Mouse (Mus musculus) liver, embryonic 12.5 days (tissue): ENCODE measurements around the gene 4930455H04Rik. TPM values are rescaled to one million over a fixed set of nuclear protein-coding genes. Genes with fewer than 3 reads are reported as not detected.

Source experiments
- ATAC-seq: fragments of 200-750 bp; cut with Nextera tagmentation; 2 replicates; pipeline ENCODE4 v1.8.0; 2017; ENCODE audit warnings: moderate number of reproducible peaks, mild to moderate bottlenecking, moderate library complexity
- H3K27ac ChIP-seq: fragments of 300-500 bp; sonication (generic); 2 replicates; pipeline ENCODE4 v1.5.1; 2016; ENCODE audit warnings: mild to moderate bottlenecking
- H3K27me3 ChIP-seq: fragments of 300-500 bp; sonication (generic); replicated peaks from 2 replicates; pipeline ENCODE4 v1.6.1; 2016; ENCODE audit warnings: mild to moderate bottlenecking, moderate library complexity
- H3K36me3 ChIP-seq: fragments of 300-500 bp; sonication (generic); 2 replicates; pipeline ENCODE4 v1.6.1; 2016; ENCODE audit warnings: mild to moderate bottlenecking, moderate library complexity
- H3K4me1 ChIP-seq: fragments of 300-500 bp; sonication (generic); 2 replicates; pipeline ENCODE4 v1.6.1; 2016
- H3K4me2 ChIP-seq: fragments of 300-500 bp; sonication (generic); 2 replicates; pipeline ENCODE4 v1.6.1; 2016; ENCODE audit warnings: mild to moderate bottlenecking, moderate library complexity
- H3K4me3 ChIP-seq: fragments of 300-500 bp; sonication (generic); 2 replicates; pipeline ENCODE4 v1.5.1; 2016; ENCODE audit warnings: mild to moderate bottlenecking, moderate library complexity
- H3K9ac ChIP-seq: fragments of 300-500 bp; sonication (generic); 2 replicates; pipeline ENCODE4 v1.6.1; 2016; ENCODE audit warnings: mild to moderate bottlenecking, moderate library complexity
- H3K9me3 ChIP-seq: fragments of 300-500 bp; sonication (generic); replicated peaks from 2 replicates; pipeline ENCODE4 v1.6.1; 2016; ENCODE audit warnings: mild to moderate bottlenecking, moderate library complexity
- WGBS: fragments of 180-500 bp; shearing (Covaris S2); methylation state at CpG from one replicate; pipeline ENCODE4 v1.1.7; 2016; ENCODE audit not compliant: insufficient replicate concordance; 5-methylcytosine and 5-hydroxymethylcytosine counted together
- polyA plus RNA-seq: library from polyadenylated mRNA; unstranded; fragments of >200 nt; fragmentation: Nextera tagmentation; extraction: Ambion mirVana; gene quantifications from 2 replicates; pipeline ENCODE4 v1.2.1, GENCODE M21; 2016

Gene 4930455H04Rik
- not detected in 2 replicates for polyA plus RNA-seq

GRCm38 (mm10) chr3:116967967-116968366 lies at the start of gene 4930455H04Rik:
Gene 4930455H04Rik (plus strand): TSS chr3:116968267.
- WGBS, result 50% methylated on average over 4 of the region's 4 CpGs
- H3K4me3 ChIP-seq, result peak within 1 kb of the TSS; percentile 37
- no peaks in the 10 kb centered on the region for H3K9me3 ChIP-seq
- no peaks in the 10 kb centered on the region for H3K4me1 ChIP-seq
- no peak within 1 kb of the TSS for H3K27ac ChIP-seq
- ATAC-seq, result no peak
- 0 out of 2 replicates have a peak within 1 kb of the TSS, but pooled peaks have one; percentile 22 for H3K9ac ChIP-seq
- H3K4me2 ChIP-seq, result peak within 1 kb of the TSS; percentile 50
- H3K36me3 ChIP-seq, result no peaks in the 10 kb centered on the region
- no peaks in the 10 kb centered on the region for H3K27me3 ChIP-seq

- no peaks in the 10 kb centered on the region for H3K36me3 ChIP-seq
These were observed 46.5 kb upstream of the 4930455H04Rik start for GRCm38 (mm10) chr3:116921535-116921934.

GRCm38 (mm10) chr3:116923042-116923441 lies 45.0 kb upstream of the 4930455H04Rik start:
- H3K27ac ChIP-seq, result no peak overlapping the region
- H3K9me3 ChIP-seq, result no peaks in the 10 kb centered on the region
- ATAC-seq, result no peak
- H3K36me3 ChIP-seq, result no peaks in the 10 kb centered on the region
- no peak overlapping the region for H3K4me2 ChIP-seq
- no peaks in the 10 kb centered on the region for H3K27me3 ChIP-seq
- 71% methylated on average over 12 of the region's 12 CpGs for WGBS
- no peaks in the 10 kb centered on the region for H3K4me1 ChIP-seq
- H3K9ac ChIP-seq, result no peak overlapping the region
- H3K4me3 ChIP-seq, result no peak overlapping the region

More at GRCm38 (mm10) chr3:116921535-116921934, 46.5 kb upstream of the 4930455H04Rik start:
- no peak for ATAC-seq
- Histone ChIP-seq H3K27me3 (no peaks in the 10 kb centered on the region), H3K4me1 (no peaks in the 10 kb centered on the region), H3K27ac (no peak overlapping the region), H3K4me2 (no peak overlapping the region), H3K9ac (no peak overlapping the region), H3K4me3 (no peak overlapping the region), H3K9me3 (no peaks in the 10 kb centered on the region)
- 66% methylated on average over 3 of the region's 3 CpGs for WGBS

GRCm38 (mm10) chr3:116928994-116929393 lies 39.1 kb upstream of the 4930455H04Rik start:
- Histone ChIP-seq H3K4me3 (no peak overlapping the region), H3K9me3 (no peaks in the 10 kb centered on the region), H3K4me2 (no peak overlapping the region), H3K27me3 (no peaks in the 10 kb centered on the region), H3K36me3 (no peaks in the 10 kb centered on the region), H3K27ac (no peak overlapping the region), H3K9ac (no peak overlapping the region), H3K4me1 (no peaks in the 10 kb centered on the region)
- 75% methylated on average over 4 of the region's 4 CpGs for WGBS
- ATAC-seq, result no peak

GRCm38 (mm10) chr3:116933158-116933557 lies 34.9 kb upstream of the 4930455H04Rik start:
- Histone ChIP-seq H3K27ac (no peak overlapping the region), H3K4me1 (no peaks in the 10 kb centered on the region), H3K4me2 (no peak overlapping the region), H3K4me3 (no peak overlapping the region), H3K36me3 (no peaks in the 10 kb centered on the region), H3K27me3 (no peaks in the 10 kb centered on the region), H3K9me3 (no peaks in the 10 kb centered on the region), H3K9ac (no peak overlapping the region)
- WGBS, result 58% methylated on average over 1 of the region's 1 CpGs
- no peak for ATAC-seq

- Histone ChIP-seq H3K4me2 (no peak overlapping the region), H3K27ac (no peak overlapping the region), H3K9ac (no peak overlapping the region), H3K36me3 (no peaks in the 10 kb centered on the region), H3K27me3 (no peaks in the 10 kb centered on the region), H3K9me3 (no peaks in the 10 kb centered on the region), H3K4me1 (no peaks in the 10 kb centered on the region), H3K4me3 (no peak overlapping the region)
- 58% methylated on average over 4 of the region's 4 CpGs for WGBS
- ATAC-seq, result no peak
These were observed 31.0 kb upstream of the 4930455H04Rik start for GRCm38 (mm10) chr3:116936934-116937691.

GRCm38 (mm10) chr3:116940804-116941558 lies 27.1 kb upstream of the 4930455H04Rik start:
- WGBS, result 63% methylated on average over 10 of the region's 10 CpGs

GRCm38 (mm10) chr3:116941559-116942117 lies 26.4 kb upstream of the 4930455H04Rik start:
- no peaks in the 10 kb centered on the region for H3K36me3 ChIP-seq
- H3K4me3 ChIP-seq, result no peak overlapping the region
- 53% methylated on average over 1 of the region's 1 CpGs for WGBS
- no peak overlapping the region for H3K27ac ChIP-seq
- H3K4me1 ChIP-seq, result no peaks in the 10 kb centered on the region
- ATAC-seq, result no peak
- no peak overlapping the region for H3K9ac ChIP-seq
- no peak overlapping the region for H3K4me2 ChIP-seq
- no peaks in the 10 kb centered on the region for H3K27me3 ChIP-seq
- H3K9me3 ChIP-seq, result no peaks in the 10 kb centered on the region

More at GRCm38 (mm10) chr3:116940804-116941558, 27.1 kb upstream of the 4930455H04Rik start:
- H3K36me3 ChIP-seq, result no peaks in the 10 kb centered on the region
- no peak overlapping the region for H3K27ac ChIP-seq
- no peaks in the 10 kb centered on the region for H3K4me1 ChIP-seq
- H3K27me3 ChIP-seq, result no peaks in the 10 kb centered on the region
- H3K9me3 ChIP-seq, result no peaks in the 10 kb centered on the region
- no peak for ATAC-seq
- no peak overlapping the region for H3K9ac ChIP-seq
- no peak overlapping the region for H3K4me3 ChIP-seq
- H3K4me2 ChIP-seq, result no peak overlapping the region

GRCm38 (mm10) chr3:116942751-116943150 lies 25.3 kb upstream of the 4930455H04Rik start:
- Histone ChIP-seq H3K27ac (no peak overlapping the region), H3K4me1 (no peaks in the 10 kb centered on the region), H3K9me3 (no peaks in the 10 kb centered on the region), H3K27me3 (no peaks in the 10 kb centered on the region), H3K9ac (no peak overlapping the region), H3K4me3 (no peak overlapping the region), H3K36me3 (no peaks in the 10 kb centered on the region), H3K4me2 (no peak overlapping the region)
- no peak for ATAC-seq
- WGBS, result 65% methylated on average over 6 of the region's 6 CpGs

GRCm38 (mm10) chr3:116943422-116943821 lies 24.6 kb upstream of the 4930455H04Rik start:
- no peak overlapping the region for H3K4me2 ChIP-seq
- H3K4me3 ChIP-seq, result no peak overlapping the region
- no peaks in the 10 kb centered on the region for H3K27me3 ChIP-seq
- WGBS, result 57% methylated on average over 4 of the region's 4 CpGs
- no peak overlapping the region for H3K9ac ChIP-seq
- no peak for ATAC-seq
- no peaks in the 10 kb centered on the region for H3K36me3 ChIP-seq
- H3K4me1 ChIP-seq, result no peaks in the 10 kb centered on the region
- H3K9me3 ChIP-seq, result no peaks in the 10 kb centered on the region
- no peak overlapping the region for H3K27ac ChIP-seq

GRCm38 (mm10) chr3:116946476-116946875 lies 21.6 kb upstream of the 4930455H04Rik start:
- H3K4me2 ChIP-seq, result no peak overlapping the region
- no peak overlapping the region for H3K27ac ChIP-seq
- 51% methylated on average over 4 of the region's 4 CpGs for WGBS
- no peak overlapping the region for H3K4me3 ChIP-seq
- H3K27me3 ChIP-seq, result no peaks in the 10 kb centered on the region
- no peak for ATAC-seq
- no peaks in the 10 kb centered on the region for H3K9me3 ChIP-seq
- H3K36me3 ChIP-seq, result no peaks in the 10 kb centered on the region
- H3K9ac ChIP-seq, result no peak overlapping the region
- H3K4me1 ChIP-seq, result no peaks in the 10 kb centered on the region

- no peak overlapping the region for H3K27ac ChIP-seq
- 63% methylated on average over 6 of the region's 6 CpGs for WGBS
- H3K27me3 ChIP-seq, result no peaks in the 10 kb centered on the region
- H3K4me1 ChIP-seq, result no peaks in the 10 kb centered on the region
- H3K4me2 ChIP-seq, result no peak overlapping the region
- H3K9me3 ChIP-seq, result no peaks in the 10 kb centered on the region
- H3K9ac ChIP-seq, result no peak overlapping the region
- H3K36me3 ChIP-seq, result no peaks in the 10 kb centered on the region
- no peak for ATAC-seq
- no peak overlapping the region for H3K4me3 ChIP-seq
These were observed 17.4 kb upstream of the 4930455H04Rik start for GRCm38 (mm10) chr3:116950665-116951115.
